In genomic region chr7:141276546-141276945, GRCm38 (mm10) we compare ENCODE assay signal across 17 mouse cellular contexts. TPM values are rescaled to one million over a fixed set of nuclear protein-coding genes. Genes with fewer than 3 reads are reported as not detected.
DNase-seq lines count a peak whose midpoint lies in the region; ATAC-seq lines count a peak whose summit lies in the region.
"Had no signal": no experiment of that assay in that cellular context is flagged by ENCODE, and none has a peak within 500 bp of the region (broad histone marks: within the 10 kb centered on the region; RNA-seq: fewer than 3 reads in every experiment).

Gene Cdhr5, minus strand, starts transcription at chr7:141276786.

- 60% methylated on average over 11 of the region's 11 CpGs for WGBS in embryonic facial prominence, embryonic 10.5 days
- WGBS in kidney, embryonic 16.5 days = 20% methylated on average over 11 of the region's 11 CpGs
- WGBS in stomach, embryonic 15.5 days = 57% methylated on average over 11 of the region's 11 CpGs

- peak within 1 kb of the TSS; percentile 7; the same call in 1 of the 2 replicates for H3K27ac ChIP-seq in embryonic facial prominence, embryonic 10.5 days (replicated peaks)
- no peak within 1 kb of the TSS for H3K27ac ChIP-seq in kidney, embryonic 16.5 days (ENCODE audit: low read length)
- no peak within 1 kb of the TSS for H3K27ac ChIP-seq in stomach, embryonic 15.5 days
- H3K27ac ChIP-seq: liver, embryonic 13.5 days; midbrain, embryonic 15.5 days; neural tube, embryonic 12.5 days had no signal

- ATAC-seq in kidney, embryonic 16.5 days (ENCODE audit: low FRiP score, low TSS enrichment) = 0 out of 2 replicates have a peak, but pooled peaks have one; percentile 7
- ATAC-seq in stomach, embryonic 15.5 days (ENCODE audit: insufficient read depth, low FRiP score, low read depth) = no peak
- no peak for ATAC-seq in megakaryocyte progenitor cell, adult 5-6 weeks (replicated peaks; ENCODE audit: poor library complexity)
- ATAC-seq: forebrain, embryonic 14.5 days; midbrain, embryonic 15.5 days had no signal

- peak within 1 kb of the TSS; percentile 16; the same call in 1 of the 2 replicates for H3K4me2 ChIP-seq in kidney, embryonic 16.5 days (replicated peaks; ENCODE audit: low read depth, low read length)
- H3K4me2 ChIP-seq in stomach, embryonic 15.5 days = no peak within 1 kb of the TSS
- H3K4me2 ChIP-seq: liver, embryonic 13.5 days; midbrain, embryonic 15.5 days; neural tube, embryonic 12.5 days had no signal

- peak; percentile 24 for DNase-seq in embryo, embryonic 10.5 days (ENCODE audit: low spot score)
- DNase-seq in embryo, embryonic 11 days = no peak
- DNase-seq in embryonic facial prominence, embryonic 10.5 days (ENCODE audit: low spot score) = no peak
- no peak for DNase-seq in ovary, postnatal 14 days (ENCODE audit: low spot score)
- DNase-seq in layer of hippocampus, postnatal 14 days (ENCODE audit: low spot score in 2 of 2) = no peak
- DNase-seq: cerebellum, adult 9-11 months; gastrocnemius, postnatal 25 days; liver, embryonic 13.5 days; lung, postnatal 36 days; right cerebral cortex, postnatal 4 days; thymus, adult 18-20 months had no signal

- peak within 1 kb of the TSS; percentile 19 for H3K9ac ChIP-seq in kidney, embryonic 16.5 days (replicated peaks; ENCODE audit: low read length)
- no peak within 1 kb of the TSS for H3K9ac ChIP-seq in stomach, embryonic 15.5 days
- H3K9ac ChIP-seq: liver, embryonic 13.5 days; midbrain, embryonic 15.5 days; neural tube, embryonic 12.5 days had no signal

- H3K27me3 ChIP-seq in embryonic facial prominence, embryonic 10.5 days (replicated peaks; ENCODE audit: low read depth, poor library complexity, severe bottlenecking) = peaks cover 41% of the 10 kb centered on the region
- no peaks in the 10 kb centered on the region for H3K27me3 ChIP-seq in kidney, embryonic 16.5 days (ENCODE audit: insufficient read depth, low read length)
- H3K27me3 ChIP-seq in stomach, embryonic 15.5 days (replicated peaks) = no peaks in the 10 kb centered on the region
- H3K27me3 ChIP-seq: midbrain, embryonic 15.5 days had no signal

- H3K4me3 ChIP-seq in embryonic facial prominence, embryonic 10.5 days = no peak within 1 kb of the TSS
- H3K4me3 ChIP-seq in kidney, embryonic 16.5 days (ENCODE audit: low read length) = no peak within 1 kb of the TSS
- H3K4me3 ChIP-seq in stomach, embryonic 15.5 days (replicated peaks) = no peak within 1 kb of the TSS
- H3K4me3 ChIP-seq: liver, embryonic 13.5 days; midbrain, embryonic 15.5 days; neural tube, embryonic 12.5 days had no signal

- H3K4me1 ChIP-seq in embryonic facial prominence, embryonic 10.5 days = peaks cover 48% of the 10 kb centered on the region
- peaks cover 31% of the 10 kb centered on the region for H3K4me1 ChIP-seq in kidney, embryonic 16.5 days (ENCODE audit: insufficient read depth, low read length)
- H3K4me1 ChIP-seq in stomach, embryonic 15.5 days = peaks cover 9% of the 10 kb centered on the region
- H3K4me1 ChIP-seq: midbrain, embryonic 15.5 days had no signal

- H3K9me3 ChIP-seq in embryonic facial prominence, embryonic 10.5 days = no peaks in the 10 kb centered on the region
- H3K9me3 ChIP-seq in kidney, embryonic 16.5 days (ENCODE audit: low read length) = no peaks in the 10 kb centered on the region
- no peaks in the 10 kb centered on the region for H3K9me3 ChIP-seq in stomach, embryonic 15.5 days
- H3K9me3 ChIP-seq: liver, embryonic 13.5 days; midbrain, embryonic 15.5 days; neural tube, embryonic 12.5 days had no signal

- H3K36me3 ChIP-seq in embryonic facial prominence, embryonic 10.5 days (replicated peaks) = no peaks in the 10 kb centered on the region
- no peaks in the 10 kb centered on the region for H3K36me3 ChIP-seq in kidney, embryonic 16.5 days (ENCODE audit: insufficient read depth, low read length)
- no peaks in the 10 kb centered on the region for H3K36me3 ChIP-seq in stomach, embryonic 15.5 days
- H3K36me3 ChIP-seq: liver, embryonic 13.5 days; midbrain, embryonic 15.5 days; neural tube, embryonic 12.5 days had no signal

RNA-seq across cellular contexts. Expression of gene Cdhr5, which starts in this region (rescaled TPM):
- polyA plus RNA-seq in embryonic facial prominence, embryonic 10.5 days (2016; fragmentation: Nextera tagmentation; extraction: Ambion mirVana) = 0.10 and 0.17 TPM in 2 replicates
- polyA plus RNA-seq in kidney, embryonic 16.5 days (2015; fragmentation: Nextera tagmentation; extraction: Ambion mirVana) = 15.4 and 16.3 TPM in 2 replicates
- polyA plus RNA-seq in stomach, embryonic 15.5 days (2015; fragmentation: Nextera tagmentation; extraction: Ambion mirVana) = 14.5 and 18.4 TPM in 2 replicates
- total RNA-seq in layer of hippocampus, postnatal 14 days (2021) = not detected
- total RNA-seq in megakaryocyte progenitor cell, adult 5-6 weeks (2015) = not detected in 2 replicates
- total RNA-seq in megakaryocyte progenitor cell, adult 5-6 weeks (2017) = not detected in 2 replicates
- polyA plus RNA-seq: forebrain, embryonic 14.5 days; midbrain, embryonic 15.5 days; neural tube, embryonic 12.5 days had no signal

Comparison
In these comparisons a context has a peak if more than half of its experiments do, and no peak if none do; other contexts are left out.
1. RNA of gene Cdhr5 (polyA plus RNA-seq): 15.4 to 16.3 TPM in kidney, embryonic 16.5 days and 14.5 to 18.4 TPM in stomach, embryonic 15.5 days; 0.10 to 0.17 TPM in embryonic facial prominence, embryonic 10.5 days; every median in the first group is over 10 times any median in the second.